Mouse (Mus musculus) heart, adult 8-10 months (tissue): ENCODE results near the gene Arpp21. TPM values are rescaled to one million over a fixed set of nuclear protein-coding genes. Genes with fewer than 3 reads are reported as not detected.

Experiments used
- DNase-seq: peaks from one replicate; pipeline ENCODE4 v3.0.0; 2022; ENCODE audit warnings: low spot score
- total RNA-seq, 4 experiments: library from RNA; stranded (reverse); gene quantifications; 2 replicates each; pipeline ENCODE4 v1.2.4; 2022

Gene Arpp21
- total RNA-seq, 4 experiments from 2014 or later, result 1.5 to 4.4 (median 3.0) TPM

GRCm38 (mm10) chr9:112231383-112231782 is 4.4 kb downstream of the Arpp21 start:
- no peak for DNase-seq

- no peak for DNase-seq
These were observed 4.9 kb downstream of the Arpp21 start for GRCm38 (mm10) chr9:112230716-112231361.

- no peak for DNase-seq
These were observed 7.3 kb downstream of the Arpp21 start for GRCm38 (mm10) chr9:112228470-112228869.

- DNase-seq, result no peak
These were observed 8.6 kb downstream of the Arpp21 start for GRCm38 (mm10) chr9:112227174-112227573.

- no peak for DNase-seq
These were observed 9.2 kb downstream of the Arpp21 start for GRCm38 (mm10) chr9:112226511-112226910.

- no peak for DNase-seq
These were observed 10.7 kb downstream of the Arpp21 start for GRCm38 (mm10) chr9:112225046-112225445.

GRCm38 (mm10) chr9:112219372-112219771 is 16.4 kb downstream of the Arpp21 start:
- no peak for DNase-seq

- no peak for DNase-seq
These were observed 17.5 kb downstream of the Arpp21 start for GRCm38 (mm10) chr9:112218237-112218636.

GRCm38 (mm10) chr9:112217161-112217560 is 18.6 kb downstream of the Arpp21 start:
- no peak for DNase-seq

- DNase-seq, result no peak
These were observed 20.5 kb downstream of the Arpp21 start for GRCm38 (mm10) chr9:112215030-112215806.

GRCm38 (mm10) chr9:112213411-112214255 is 22.1 kb downstream of the Arpp21 start:
- no peak for DNase-seq

GRCm38 (mm10) chr9:112209803-112210202 is 25.9 kb downstream of the Arpp21 start:
- DNase-seq, result no peak

GRCm38 (mm10) chr9:112207767-112208166 is 28.0 kb downstream of the Arpp21 start:
- no peak for DNase-seq

- DNase-seq, result no peak
These were observed 37.4 kb downstream of the Arpp21 start for GRCm38 (mm10) chr9:112198296-112198695.

GRCm38 (mm10) chr9:112194049-112194448 is 41.7 kb downstream of the Arpp21 start:
- DNase-seq, result no peak

GRCm38 (mm10) chr9:112189394-112189793 is 46.3 kb downstream of the Arpp21 start:
- DNase-seq, result no peak

- no peak for DNase-seq
These were observed 47.3 kb downstream of the Arpp21 start for GRCm38 (mm10) chr9:112188358-112188893.

- no peak for DNase-seq
These were observed 48.1 kb downstream of the Arpp21 start for GRCm38 (mm10) chr9:112187667-112188066.

- DNase-seq, result no peak
These were observed 49.1 kb downstream of the Arpp21 start for GRCm38 (mm10) chr9:112186336-112187305.

- DNase-seq, result no peak
These were observed 50.0 kb downstream of the Arpp21 start for GRCm38 (mm10) chr9:112185746-112186145.

- DNase-seq, result no peak
These were observed 53.0 kb downstream of the Arpp21 start for GRCm38 (mm10) chr9:112182738-112183137.
